Mouse (Mus musculus): ENCODE results near the gene Nat8f4. TPM values are rescaled to one million over a fixed set of nuclear protein-coding genes. Genes with fewer than 3 reads are reported as not detected.

The Nat8f4 gene
- total and polyA plus RNA-seq, 3 experiments: 0.14 to 3.1 (median 1.7) TPM

DNA sequence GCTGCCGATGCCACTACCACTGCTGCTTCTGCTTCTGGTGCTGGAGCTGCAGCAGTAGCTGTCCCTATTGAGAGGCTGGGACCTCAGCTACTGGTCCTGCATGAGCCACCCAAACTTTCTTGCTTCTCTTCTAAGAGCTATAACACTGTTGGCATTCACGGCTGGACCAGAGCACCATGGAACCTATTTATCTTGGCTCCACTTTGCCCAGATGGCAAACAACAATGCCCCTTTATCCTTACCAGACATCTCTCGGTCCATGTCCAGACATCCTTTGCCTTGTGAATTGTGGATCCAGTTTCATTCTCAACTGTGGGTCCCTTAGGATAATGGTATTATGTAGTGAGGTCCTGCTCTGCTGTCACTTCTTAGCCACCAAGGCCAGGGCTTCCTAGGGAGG lies 43.4 kb downstream of the Nat8f4 start:
- DNase-seq (ENCODE audit: low spot score): no peak
- Histone ChIP-seq H3K36me3 (replicated peaks) (no peaks in the 10 kb centered on the region), H3K4me1 (ENCODE audit: insufficient read depth, low read depth, low read length) (no peaks in the 10 kb centered on the region), H3K27me3 (ENCODE audit: insufficient read depth, low read length) (peaks cover 6% of the 10 kb centered on the region), H3K9me3 (replicated peaks) (no peaks in the 10 kb centered on the region), H3K4me3 (ENCODE audit: low read depth, low read length) (no peak overlapping the region)
- TF ChIP-seq CTCF (IDR thresholded peaks at IDR 0.05; ENCODE audit: low read depth, low read length): no peak
- TF ChIP-seq GATA2 (IDR thresholded peaks at IDR 0.05; ENCODE audit: borderline replicate concordance, low read depth, low read length): no peak
- TF ChIP-seq GATA1 (IDR thresholded peaks at IDR 0.05; ENCODE audit: borderline replicate concordance, low read length): no peak
- no peak for TF ChIP-seq TAL1 (conservative IDR thresholded peaks at IDR 0.05; ENCODE audit: low read depth, low read length)
- no peak for TF ChIP-seq POLR2AphosphoS5 (IDR thresholded peaks at IDR 0.05; ENCODE audit: insufficient replicate concordance, low read depth, low read length)
- ATAC-seq (ENCODE audit: extremely low read depth, insufficient number of reproducible peaks, low FRiP score, poor library complexity, severe bottlenecking): no peak

- H3K27me3 ChIP-seq (ENCODE audit: insufficient read depth, low read length): peaks cover 8% of the 10 kb centered on the region
Observed at GRCm38 (mm10) chr6:85856194-85856678, 48.4 kb downstream of the Nat8f4 start.

GRCm38 (mm10) chr6:85853481-85853880 lies 51.2 kb downstream of the Nat8f4 start:
- no peaks in the 10 kb centered on the region for H3K9me3 ChIP-seq (replicated peaks)
- H3K4me1 ChIP-seq (ENCODE audit: insufficient read depth, low read depth, low read length): no peaks in the 10 kb centered on the region
- ATAC-seq (ENCODE audit: extremely low read depth, insufficient number of reproducible peaks, low FRiP score, poor library complexity, severe bottlenecking): no peak
- H3K4me3 ChIP-seq (ENCODE audit: low read depth, low read length): no peak overlapping the region
- TF ChIP-seq POLR2AphosphoS5 (IDR thresholded peaks at IDR 0.05; ENCODE audit: insufficient replicate concordance, low read depth, low read length) (no peak), GATA2 (IDR thresholded peaks at IDR 0.05; ENCODE audit: borderline replicate concordance, low read depth, low read length) (no peak), GATA1 (IDR thresholded peaks at IDR 0.05; ENCODE audit: borderline replicate concordance, low read length) (no peak), CTCF (IDR thresholded peaks at IDR 0.05; ENCODE audit: low read depth, low read length) (no peak), TAL1 (conservative IDR thresholded peaks at IDR 0.05; ENCODE audit: low read depth, low read length) (no peak)
- peaks cover 14% of the 10 kb centered on the region for H3K27me3 ChIP-seq (ENCODE audit: insufficient read depth, low read length)
- no peaks in the 10 kb centered on the region for H3K36me3 ChIP-seq (replicated peaks)
- DNase-seq (ENCODE audit: low spot score): no peak

More at GRCm38 (mm10) chr6:85856194-85856678, 48.4 kb downstream of the Nat8f4 start:
- H3K9me3 ChIP-seq (replicated peaks): no peaks in the 10 kb centered on the region
- H3K4me1 ChIP-seq (ENCODE audit: insufficient read depth, low read depth, low read length): no peaks in the 10 kb centered on the region
- DNase-seq (ENCODE audit: low spot score) (no peak), ATAC-seq (ENCODE audit: extremely low read depth, insufficient number of reproducible peaks, low FRiP score, poor library complexity, severe bottlenecking) (no peak)
- no peaks in the 10 kb centered on the region for H3K36me3 ChIP-seq (replicated peaks)
- H3K4me3 ChIP-seq (ENCODE audit: low read depth, low read length): no peak overlapping the region
- TF ChIP-seq GATA1 (IDR thresholded peaks at IDR 0.05; ENCODE audit: borderline replicate concordance, low read length): no peak
- no peak for TF ChIP-seq GATA2 (IDR thresholded peaks at IDR 0.05; ENCODE audit: borderline replicate concordance, low read depth, low read length)
- no peak for TF ChIP-seq CTCF (IDR thresholded peaks at IDR 0.05; ENCODE audit: low read depth, low read length)
- TF ChIP-seq TAL1 (conservative IDR thresholded peaks at IDR 0.05; ENCODE audit: low read depth, low read length): no peak
- TF ChIP-seq POLR2AphosphoS5 (IDR thresholded peaks at IDR 0.05; ENCODE audit: insufficient replicate concordance, low read depth, low read length): no peak

- Histone ChIP-seq H3K36me3 (replicated peaks) (no peaks in the 10 kb centered on the region), H3K4me3 (ENCODE audit: low read depth, low read length) (no peak overlapping the region), H3K27me3 (ENCODE audit: insufficient read depth, low read length) (peaks cover 22% of the 10 kb centered on the region), H3K4me1 (ENCODE audit: insufficient read depth, low read depth, low read length) (no peaks in the 10 kb centered on the region), H3K9me3 (replicated peaks) (no peaks in the 10 kb centered on the region)
- DNase-seq (ENCODE audit: low spot score) (no peak), ATAC-seq (ENCODE audit: extremely low read depth, insufficient number of reproducible peaks, low FRiP score, poor library complexity, severe bottlenecking) (no peak)
- TF ChIP-seq POLR2AphosphoS5 (IDR thresholded peaks at IDR 0.05; ENCODE audit: insufficient replicate concordance, low read depth, low read length) (no peak), GATA2 (IDR thresholded peaks at IDR 0.05; ENCODE audit: borderline replicate concordance, low read depth, low read length) (no peak), TAL1 (conservative IDR thresholded peaks at IDR 0.05; ENCODE audit: low read depth, low read length) (no peak), CTCF (IDR thresholded peaks at IDR 0.05; ENCODE audit: low read depth, low read length) (no peak), GATA1 (IDR thresholded peaks at IDR 0.05; ENCODE audit: borderline replicate concordance, low read length) (no peak)
Observed at GRCm38 (mm10) chr6:85851062-85851773, 53.5 kb downstream of the Nat8f4 start.

GRCm38 (mm10) chr6:85849240-85849639 lies 55.4 kb downstream of the Nat8f4 start:
- no peak overlapping the region for H3K4me3 ChIP-seq (ENCODE audit: low read depth, low read length)
- H3K36me3 ChIP-seq (replicated peaks): no peaks in the 10 kb centered on the region
- no peaks in the 10 kb centered on the region for H3K9me3 ChIP-seq (replicated peaks)
- no peak for DNase-seq (ENCODE audit: low spot score)
- TF ChIP-seq TAL1 (conservative IDR thresholded peaks at IDR 0.05; ENCODE audit: low read depth, low read length): no peak
- TF ChIP-seq CTCF (IDR thresholded peaks at IDR 0.05; ENCODE audit: low read depth, low read length): no peak
- TF ChIP-seq GATA1 (IDR thresholded peaks at IDR 0.05; ENCODE audit: borderline replicate concordance, low read length): no peak
- no peak for TF ChIP-seq GATA2 (IDR thresholded peaks at IDR 0.05; ENCODE audit: borderline replicate concordance, low read depth, low read length)
- no peak for TF ChIP-seq POLR2AphosphoS5 (IDR thresholded peaks at IDR 0.05; ENCODE audit: insufficient replicate concordance, low read depth, low read length)
- H3K27me3 ChIP-seq (ENCODE audit: insufficient read depth, low read length): peaks cover 18% of the 10 kb centered on the region
- no peak for ATAC-seq (ENCODE audit: extremely low read depth, insufficient number of reproducible peaks, low FRiP score, poor library complexity, severe bottlenecking)
- no peaks in the 10 kb centered on the region for H3K4me1 ChIP-seq (ENCODE audit: insufficient read depth, low read depth, low read length)

Other genes starting within 250 kb of the Nat8f4 start
- gene Nat8f7, start 191.7 kb downstream of the Nat8f4 start, total RNA-seq (2014; fragmentation: Nextera tagmentation): not detected in 2 replicates
- not detected in 2 replicates for gene Nat8f7, start 191.7 kb downstream of the Nat8f4 start, total RNA-seq (2017)
- not detected in 2 replicates for gene Nat8f7, start 191.7 kb downstream of the Nat8f4 start, polyA plus RNA-seq (2012)
- not detected in 2 replicates for gene Nat8f3, start 139.1 kb downstream of the Nat8f4 start, total RNA-seq (2014; fragmentation: Nextera tagmentation)
- gene Nat8f3, start 139.1 kb downstream of the Nat8f4 start, total RNA-seq (2017): 0.12 and 0.22 TPM in 2 replicates
- not detected in 2 replicates for gene Nat8f3, start 139.1 kb downstream of the Nat8f4 start, polyA plus RNA-seq (2012)
- gene Nat8f6, start 83.9 kb downstream of the Nat8f4 start, total RNA-seq (2014; fragmentation: Nextera tagmentation): not detected in 2 replicates
- not detected in 2 replicates for gene Nat8f6, start 83.9 kb downstream of the Nat8f4 start, total RNA-seq (2017)
- gene Nat8f6, start 83.9 kb downstream of the Nat8f4 start, polyA plus RNA-seq (2012): not detected in 2 replicates
- gene Nat8f5, start 83.9 kb downstream of the Nat8f4 start, total RNA-seq (2014; fragmentation: Nextera tagmentation): not detected in 2 replicates
- gene Nat8f5, start 83.9 kb downstream of the Nat8f4 start, total RNA-seq (2017): not detected in 2 replicates
- not detected in 2 replicates for gene Nat8f5, start 83.9 kb downstream of the Nat8f4 start, polyA plus RNA-seq (2012)
- not detected in 2 replicates for gene Nat8, start 72.8 kb downstream of the Nat8f4 start, total RNA-seq (2014; fragmentation: Nextera tagmentation)
- gene Nat8, start 72.8 kb downstream of the Nat8f4 start, total RNA-seq (2017): not detected in 2 replicates
- gene Nat8, start 72.8 kb downstream of the Nat8f4 start, polyA plus RNA-seq (2012): not detected in 2 replicates
- gene Nat8f2, start 35.7 kb downstream of the Nat8f4 start, total RNA-seq (2014; fragmentation: Nextera tagmentation): not detected in 2 replicates
- 0.06 and 0.11 TPM in 2 replicates for gene Nat8f2, start 35.7 kb downstream of the Nat8f4 start, total RNA-seq (2017)
- gene Nat8f2, start 35.7 kb downstream of the Nat8f4 start, polyA plus RNA-seq (2012): not detected in 2 replicates
- 68.6 and 70.6 TPM in 2 replicates for gene Tprkb, start 7.0 kb upstream of the Nat8f4 start, total RNA-seq (2014; fragmentation: Nextera tagmentation)
- gene Tprkb, start 7.0 kb upstream of the Nat8f4 start, total RNA-seq (2017): 74.9 and 80.9 TPM in 2 replicates
- 6.3 TPM in 2 replicates for gene Tprkb, start 7.0 kb upstream of the Nat8f4 start, polyA plus RNA-seq (2012)
- 11.2 TPM in 2 replicates for gene Nat8f1, start 10.8 kb upstream of the Nat8f4 start, total RNA-seq (2014; fragmentation: Nextera tagmentation)
- 4.8 and 6.4 TPM in 2 replicates for gene Nat8f1, start 10.8 kb upstream of the Nat8f4 start, total RNA-seq (2017)
- gene Nat8f1, start 10.8 kb upstream of the Nat8f4 start, polyA plus RNA-seq (2012): 1.3 and 1.9 TPM in 2 replicates
- 222 and 254 TPM in 2 replicates for gene Dusp11, start 56.8 kb upstream of the Nat8f4 start, total RNA-seq (2014; fragmentation: Nextera tagmentation)
- gene Dusp11, start 56.8 kb upstream of the Nat8f4 start, total RNA-seq (2017): 67.6 and 82.0 TPM in 2 replicates
- gene Dusp11, start 56.8 kb upstream of the Nat8f4 start, polyA plus RNA-seq (2012): 44.4 and 59.6 TPM in 2 replicates
- gene Figla, start 111.3 kb upstream of the Nat8f4 start, total RNA-seq (2014; fragmentation: Nextera tagmentation): not detected in 2 replicates
- gene Figla, start 111.3 kb upstream of the Nat8f4 start, total RNA-seq (2017): not detected in 2 replicates
- not detected in 2 replicates for gene Figla, start 111.3 kb upstream of the Nat8f4 start, polyA plus RNA-seq (2012)
- 43.2 and 82.9 TPM in 2 replicates for gene Add2, start 123.8 kb upstream of the Nat8f4 start, total RNA-seq (2014; fragmentation: Nextera tagmentation)
- gene Add2, start 123.8 kb upstream of the Nat8f4 start, total RNA-seq (2017): 106 and 121 TPM in 2 replicates
- gene Add2, start 123.8 kb upstream of the Nat8f4 start, polyA plus RNA-seq (2012): 114 and 125 TPM in 2 replicates